ENCODE assay signal across 26 mouse cellular contexts in genomic region chr9:101143635-101144034, GRCm38 (mm10).
"Had no signal": no experiment of that assay in that cellular context is flagged by ENCODE, and none has a peak within 500 bp of the region (broad histone marks: within the 10 kb centered on the region; RNA-seq: fewer than 3 reads in every experiment).

No protein-coding gene starts in this region.

- DNase-seq: gastrocnemius, adult 2 months; gastrocnemius, postnatal 10 days; gastrocnemius, postnatal 25 days; heart, adult 18-20 months; heart, postnatal 10 days; heart, postnatal 4 days; kidney, adult 11 months; kidney, adult 2 months; kidney, postnatal 10 days; kidney, postnatal 36 days; layer of hippocampus, postnatal 36 days; left cerebral cortex, postnatal 4 days had no signal

- ATAC-seq: forebrain, embryonic 16.5 days; hindbrain, embryonic 16.5 days; inflammation-experienced regulatory T-cells, adult 6 months; liver, embryonic 12.5 days had no signal

- H3K4me1 ChIP-seq: heart, embryonic 10.5 days; heart, embryonic 12.5 days; hindbrain, embryonic 10.5 days; hindbrain, embryonic 12.5 days; kidney, embryonic 15.5 days; limb, embryonic 13.5 days; limb, embryonic 15.5 days; liver, embryonic 12.5 days had no signal

- H3K9me3 ChIP-seq: heart, embryonic 10.5 days; heart, embryonic 12.5 days; hindbrain, embryonic 12.5 days; kidney, embryonic 15.5 days; limb, embryonic 13.5 days; limb, embryonic 15.5 days; liver, embryonic 12.5 days had no signal

- H3K27ac ChIP-seq: gastrocnemius, adult 2 months; heart, embryonic 10.5 days; hindbrain, embryonic 10.5 days; hindbrain, embryonic 12.5 days; hindbrain, embryonic 14.5 days; kidney, embryonic 15.5 days; layer of hippocampus, adult 2 months; limb, embryonic 13.5 days; limb, embryonic 15.5 days; liver, embryonic 12.5 days; liver, embryonic 14.5 days had no signal

- H3K4me2 ChIP-seq: heart, embryonic 12.5 days; hindbrain, embryonic 12.5 days; hindbrain, embryonic 14.5 days; kidney, embryonic 15.5 days; limb, embryonic 13.5 days; limb, embryonic 15.5 days; liver, embryonic 12.5 days had no signal

- H3K9ac ChIP-seq: heart, embryonic 12.5 days; hindbrain, embryonic 12.5 days; hindbrain, embryonic 14.5 days; kidney, embryonic 15.5 days; limb, embryonic 13.5 days; limb, embryonic 15.5 days; liver, embryonic 12.5 days; liver, embryonic 14.5 days had no signal

- H3K4me3 ChIP-seq: gastrocnemius, adult 2 months; heart, embryonic 10.5 days; heart, embryonic 12.5 days; hindbrain, embryonic 10.5 days; hindbrain, embryonic 12.5 days; kidney, embryonic 15.5 days; layer of hippocampus, adult 2 months; limb, embryonic 13.5 days; limb, embryonic 15.5 days; liver, embryonic 12.5 days had no signal

- H3K27me3 ChIP-seq: heart, embryonic 12.5 days; hindbrain, embryonic 12.5 days; kidney, embryonic 15.5 days; limb, embryonic 13.5 days; limb, embryonic 15.5 days; liver, embryonic 12.5 days had no signal
